Mouse (Mus musculus) heart, postnatal 0 days (tissue): ENCODE results near the gene Farsb. TPM values are rescaled to one million over a fixed set of nuclear protein-coding genes. Genes with fewer than 3 reads are reported as not detected.
A peak's percentile ranks its signal among the peaks of the same experiment; 100 is the strongest.

Source experiments
- ATAC-seq: fragments of 200-750 bp; cut with Nextera tagmentation; 2 replicates; pipeline ENCODE4 v1.8.0; 2017; ENCODE audit warnings: low read depth, moderate number of reproducible peaks, moderate library complexity; ENCODE audit not compliant: insufficient read depth
- DNase-seq: peaks from one replicate; pipeline ENCODE4 v3.0.0-alpha.2; 2016; ENCODE audit warnings: low spot score
- H3K27ac ChIP-seq: fragments of 300-500 bp; sonication (generic); 2 replicates; pipeline ENCODE4 v1.5.1; 2014; ENCODE audit warnings: low read depth, mild to moderate bottlenecking
- H3K27me3 ChIP-seq: fragments of 300-500 bp; sonication (generic); 2 replicates; pipeline ENCODE4 v1.6.1; 2014; ENCODE audit warnings: low read length, mixed read lengths; ENCODE audit not compliant: control insufficient read depth, insufficient read depth
- H3K36me3 ChIP-seq: fragments of 300-500 bp; sonication (generic); replicated peaks from 2 replicates; pipeline ENCODE4 v1.6.1; 2014; ENCODE audit warnings: low read length, mixed read lengths; ENCODE audit not compliant: control insufficient read depth, insufficient read depth
- H3K4me1 ChIP-seq: fragments of 300-500 bp; sonication (generic); 2 replicates; pipeline ENCODE4 v1.6.1; 2014; ENCODE audit warnings: antibody characterized with exemption; ENCODE audit not compliant: control insufficient read depth, insufficient read depth
- H3K4me2 ChIP-seq: fragments of 300-500 bp; sonication (generic); 2 replicates; pipeline ENCODE4 v1.6.1; 2014; ENCODE audit warnings: low read depth, mild to moderate bottlenecking, low read length, moderate library complexity
- H3K4me3 ChIP-seq: fragments of 300-500 bp; sonication (generic); 2 replicates; pipeline ENCODE4 v1.5.1; 2014; ENCODE audit warnings: low read depth, low read length
- H3K9ac ChIP-seq: fragments of 300-500 bp; sonication (generic); replicated peaks from 2 replicates; pipeline ENCODE4 v1.6.1; 2014; ENCODE audit warnings: low read depth, low read length, mixed read lengths
- H3K9me3 ChIP-seq: fragments of 300-500 bp; sonication (generic); replicated peaks from 2 replicates; pipeline ENCODE4 v1.6.1; 2016; ENCODE audit warnings: low read length; ENCODE audit not compliant: control insufficient read depth
- CTCF ChIP-seq: IDR thresholded peaks from 2 replicates; pipeline ENCODE4 v1.5.1; 2016; ENCODE audit warnings: antibody characterized with exemption, control low read depth, low read depth
- EP300 ChIP-seq: IDR thresholded peaks from 2 replicates; pipeline ENCODE4 v1.6.1; 2016; ENCODE audit warnings: antibody characterized with exemption, low read depth
- WGBS: fragments of 180-500 bp; shearing (Covaris S2); extraction: QIAGEN DNeasy Blood & Tissue Kit; methylation state at CpG from one replicate; pipeline ENCODE4 v1.1.7; 2014; 5-methylcytosine and 5-hydroxymethylcytosine counted together
- polyA plus RNA-seq: library from polyadenylated mRNA; unstranded; fragments of >200 nt; fragmentation: Nextera tagmentation; extraction: Ambion mirVana; gene quantifications from 2 replicates; pipeline ENCODE4 v1.2.1, GENCODE M21; 2015
- total RNA-seq: library from RNA; depleted of rRNA; stranded (reverse); fragments of >200 nt; gene quantifications from 2 replicates; pipeline ENCODE4 v1.2.3, GENCODE M21; 2014; ENCODE audit warnings: low replicate concordance

The Farsb gene
- total and polyA plus RNA-seq, 2 experiments from 2014 or later = 55.8 to 75.1 TPM

DNA sequence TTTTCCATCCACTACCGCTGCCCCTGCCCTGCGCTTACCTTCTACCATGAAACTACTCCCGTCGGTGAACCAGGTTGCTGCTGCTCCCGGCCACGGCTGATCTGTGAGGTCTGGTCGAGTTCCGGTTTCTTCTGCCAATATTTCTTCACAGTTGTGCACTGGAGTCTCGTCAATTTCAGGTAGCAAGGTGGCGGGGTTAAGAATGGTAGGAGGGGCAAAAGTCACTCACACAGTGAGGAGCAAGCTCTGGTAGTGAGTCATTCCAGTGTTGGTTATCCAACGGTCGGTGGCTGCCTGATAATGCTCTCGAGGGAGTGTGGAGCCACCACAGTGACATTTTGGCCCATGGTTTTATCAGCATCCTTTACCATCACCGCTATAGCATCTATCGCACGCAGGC is 12.3 kb upstream of the Farsb start:
- no peaks in the 10 kb centered on the region for H3K36me3 ChIP-seq
- ATAC-seq = no peak
- 80% methylated on average over 16 of the region's 16 CpGs for WGBS

DNA sequence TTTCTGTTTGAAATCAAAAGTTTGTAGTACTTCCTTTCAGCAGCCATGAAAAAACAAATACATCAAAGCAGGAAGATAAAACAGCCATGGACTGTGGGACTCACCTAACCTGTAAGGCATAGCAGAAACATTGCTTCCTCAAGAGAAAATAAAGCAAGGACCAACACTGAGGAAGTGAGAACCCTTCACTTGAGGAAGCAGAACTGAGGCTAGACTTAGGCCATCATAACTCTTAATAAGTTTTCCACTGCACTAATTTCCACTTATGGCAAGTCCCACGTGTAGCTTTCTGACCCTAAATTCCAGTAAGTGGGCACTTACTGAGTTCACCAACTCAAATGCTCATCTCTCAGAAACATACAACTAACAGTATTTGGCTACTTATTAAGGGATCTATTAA is 1.4 kb upstream of the Farsb start:
- Histone ChIP-seq H3K27ac (no peak overlapping the region), H3K4me3 (no peak overlapping the region), H3K36me3 (no peaks in the 10 kb centered on the region), H3K4me2 (no peak overlapping the region), H3K4me1 (peaks cover 19% of the 10 kb centered on the region), H3K27me3 (no peaks in the 10 kb centered on the region), H3K9me3 (no peaks in the 10 kb centered on the region), H3K9ac (no peak overlapping the region)
- no peak for ATAC-seq
- DNase-seq = no peak
- 73% methylated on average over 1 of the region's 1 CpGs for WGBS
- TF ChIP-seq CTCF = no peak
- TF ChIP-seq EP300 = no peak

More for the DNA sequence above, 12.3 kb upstream of the Farsb start:
- no peak for DNase-seq
- TF ChIP-seq CTCF (no peak), EP300 (no peak)
- no peaks in the 10 kb centered on the region for H3K9me3 ChIP-seq
- no peak overlapping the region for H3K9ac ChIP-seq
- no peak overlapping the region for H3K4me3 ChIP-seq
- no peak overlapping the region for H3K27ac ChIP-seq
- H3K4me2 ChIP-seq = no peak overlapping the region
- no peaks in the 10 kb centered on the region for H3K27me3 ChIP-seq
- H3K4me1 ChIP-seq = no peaks in the 10 kb centered on the region

DNA sequence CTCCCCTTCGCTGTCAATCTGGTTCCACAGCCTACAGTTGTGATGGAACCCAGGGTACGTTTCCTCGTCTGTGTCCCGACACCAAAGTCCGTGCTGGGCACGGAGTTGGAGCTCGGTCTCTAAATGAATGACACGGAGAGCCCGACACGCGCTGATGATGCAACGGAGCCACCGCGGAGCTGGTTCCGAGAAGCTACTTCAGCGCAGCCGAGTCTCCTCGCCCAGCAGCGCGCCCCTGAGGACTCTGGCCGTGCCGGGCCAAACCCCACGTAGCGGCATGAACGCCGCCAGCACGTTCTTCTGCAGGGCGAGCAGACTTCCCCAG is 308 bp downstream of the Farsb start:
- no peak for TF ChIP-seq EP300
- no peak for TF ChIP-seq CTCF
- H3K4me3 ChIP-seq = peak overlapping the region; percentile 71
- peak overlapping the region; percentile 77 for H3K9ac ChIP-seq
- ATAC-seq = peak; percentile 62
- peaks cover 19% of the 10 kb centered on the region for H3K4me1 ChIP-seq
- DNase-seq = no peak
- H3K4me2 ChIP-seq = peak overlapping the region; percentile 80
- no peaks in the 10 kb centered on the region for H3K27me3 ChIP-seq
- no peaks in the 10 kb centered on the region for H3K9me3 ChIP-seq
- H3K36me3 ChIP-seq = no peaks in the 10 kb centered on the region
- peak overlapping the region; percentile 75 for H3K27ac ChIP-seq
- under 1% methylated on average over 28 of the region's 28 CpGs for WGBS

DNA sequence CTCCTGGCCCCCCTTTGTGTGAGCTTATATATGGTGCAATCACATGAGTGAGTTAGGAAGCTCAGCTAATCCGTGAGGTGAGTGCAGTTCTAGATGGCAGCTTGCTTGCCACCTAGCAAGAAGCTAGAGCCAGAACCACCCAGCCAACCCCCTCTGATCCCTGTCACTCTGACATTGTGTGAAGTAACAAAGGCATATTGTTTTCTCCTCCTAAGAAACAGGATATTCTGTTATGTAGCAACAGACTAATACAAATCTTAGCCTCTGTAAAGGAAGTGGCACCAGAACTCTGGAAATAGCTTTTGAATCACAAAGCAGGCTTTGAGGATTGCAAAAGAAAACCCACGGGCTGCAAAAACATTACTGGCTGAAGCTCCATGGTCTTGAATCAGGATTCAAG is 4.3 kb downstream of the Farsb start:
- Histone ChIP-seq H3K9me3 (no peaks in the 10 kb centered on the region), H3K4me2 (no peak overlapping the region), H3K27ac (no peak overlapping the region), H3K36me3 (peaks cover 16% of the 10 kb centered on the region), H3K27me3 (no peaks in the 10 kb centered on the region), H3K4me1 (peaks cover 13% of the 10 kb centered on the region), H3K4me3 (no peak overlapping the region), H3K9ac (no peak overlapping the region)
- WGBS = 62% methylated on average over 2 of the region's 2 CpGs
- DNase-seq (no peak), ATAC-seq (no peak)
- TF ChIP-seq EP300 (no peak), CTCF (no peak)

DNA sequence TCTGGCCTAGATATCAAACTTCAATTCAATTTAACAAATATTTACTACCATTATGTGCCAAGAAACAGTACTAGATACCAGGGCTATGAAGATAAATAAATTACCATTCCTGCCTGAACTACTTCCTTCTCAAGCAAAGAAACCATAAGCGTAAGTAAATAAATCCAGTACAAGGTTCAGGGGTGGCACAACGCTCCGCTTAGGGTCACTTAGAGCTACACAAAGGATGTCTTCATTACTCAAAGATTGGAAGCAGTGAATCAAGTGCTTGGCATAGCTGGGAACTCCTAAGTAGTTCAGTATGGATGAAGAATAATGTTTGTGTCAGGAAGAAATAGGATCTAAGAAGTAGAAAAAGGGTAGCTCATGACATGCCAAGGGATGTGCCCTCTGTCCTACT is 5.3 kb downstream of the Farsb start:
- Histone ChIP-seq H3K27ac (no peak overlapping the region), H3K9ac (no peak overlapping the region), H3K36me3 (peaks cover 24% of the 10 kb centered on the region), H3K4me2 (no peak overlapping the region), H3K4me1 (peaks cover 13% of the 10 kb centered on the region; the same call in 1 of the 2 replicates), H3K27me3 (no peaks in the 10 kb centered on the region), H3K4me3 (no peak overlapping the region), H3K9me3 (no peaks in the 10 kb centered on the region)
- no peak for DNase-seq
- TF ChIP-seq EP300 = no peak
- no peak for TF ChIP-seq CTCF
- 95% methylated on average over 3 of the region's 3 CpGs for WGBS
- no peak for ATAC-seq

DNA sequence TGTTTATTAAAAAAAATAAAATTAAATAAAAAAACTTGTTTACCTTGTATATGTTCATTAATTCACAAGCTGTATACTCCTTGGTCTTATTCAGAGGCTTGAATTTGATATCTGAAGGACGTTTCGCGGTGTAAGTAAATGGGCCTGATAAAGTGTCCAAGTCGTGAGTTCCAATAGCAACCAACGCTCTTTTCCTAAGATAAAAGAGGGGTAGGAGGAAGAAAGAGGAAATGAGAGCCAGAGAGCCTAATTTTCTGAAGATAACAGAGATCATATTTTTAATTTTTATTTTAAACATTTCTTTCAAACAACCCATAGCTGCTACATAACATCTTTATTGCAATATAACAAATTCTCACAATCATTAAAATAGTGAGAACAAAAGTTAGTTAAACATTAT is 16.3 kb downstream of the Farsb start:
- TF ChIP-seq EP300 (no peak), CTCF (no peak)
- Histone ChIP-seq H3K27me3 (no peaks in the 10 kb centered on the region), H3K9me3 (no peaks in the 10 kb centered on the region), H3K36me3 (peaks cover 73% of the 10 kb centered on the region), H3K9ac (no peak overlapping the region), H3K27ac (no peak overlapping the region), H3K4me3 (no peak overlapping the region), H3K4me2 (no peak overlapping the region), H3K4me1 (no peaks in the 10 kb centered on the region)
- ATAC-seq = no peak
- DNase-seq = no peak
- WGBS = 80% methylated on average over 5 of the region's 5 CpGs
